Mouse (Mus musculus): ENCODE measurements around the gene Cracr2b. TPM values are rescaled to one million over a fixed set of nuclear protein-coding genes. Genes with fewer than 3 reads are reported as not detected.
A peak's percentile ranks its signal among the peaks of the same experiment; 100 is the strongest.

Gene Cracr2b
- polyA plus RNA-seq, 1 experiment from 2014 or later: 5.3 TPM

GRCm38 (mm10) chr7:141431434-141432185 is 29.3 kb upstream of the Cracr2b start:
- no peak overlapping the region for H3K4me3 ChIP-seq (ENCODE audit: low read depth, low read length)
- H3K9ac ChIP-seq (ENCODE audit: low read length): no peak overlapping the region
- no peak overlapping the region for H3K4me2 ChIP-seq (ENCODE audit: low read depth, severe bottlenecking)
- no peak overlapping the region for H3K27ac ChIP-seq (replicated peaks; ENCODE audit: low read depth, low read length)
- no peaks in the 10 kb centered on the region; the same call in 1 of the 2 replicates for H3K36me3 ChIP-seq (ENCODE audit: control insufficient read depth, insufficient read depth, low read length)
- DNase-seq (ENCODE audit: low spot score) (no peak), ATAC-seq (ENCODE audit: insufficient number of reproducible peaks, low FRiP score, low TSS enrichment, low read depth) (no peak)
- H3K27me3 ChIP-seq (ENCODE audit: control insufficient read depth, insufficient read depth, low read length): no peaks in the 10 kb centered on the region
- no peaks in the 10 kb centered on the region for H3K9me3 ChIP-seq (ENCODE audit: control insufficient read depth, low read length)
- peaks cover 12% of the 10 kb centered on the region for H3K4me1 ChIP-seq (ENCODE audit: control insufficient read depth, insufficient read depth, low read length)
- WGBS: 92% methylated on average over 18 of the region's 19 CpGs

DNA sequence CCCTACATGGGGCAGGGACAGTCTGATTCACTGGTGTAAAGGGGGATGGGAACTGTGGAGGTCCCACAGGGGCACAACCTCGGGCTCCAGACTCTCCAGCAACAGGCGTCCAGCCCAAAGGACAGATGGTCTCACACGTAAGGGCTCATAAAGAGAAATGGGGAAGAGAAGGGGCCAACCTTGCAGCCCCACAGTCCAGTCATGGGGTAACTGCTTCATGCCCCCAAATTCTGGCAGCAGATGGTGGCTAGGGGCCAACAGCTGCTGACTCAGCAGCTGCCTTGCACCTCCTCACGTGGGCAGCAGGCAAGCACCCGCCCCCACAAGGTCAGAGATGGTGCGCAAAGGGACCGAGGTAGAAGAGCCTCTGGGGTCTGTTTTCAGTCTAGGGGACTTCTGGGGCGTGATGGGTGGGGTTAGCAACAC is 28.7 kb upstream of the Cracr2b start:
- no peaks in the 10 kb centered on the region for H3K27me3 ChIP-seq (ENCODE audit: control insufficient read depth, insufficient read depth, low read length)
- DNase-seq (ENCODE audit: low spot score): no peak
- no peak overlapping the region for H3K4me3 ChIP-seq (ENCODE audit: low read depth, low read length)
- no peak overlapping the region for H3K9ac ChIP-seq (ENCODE audit: low read length)
- no peak overlapping the region for H3K27ac ChIP-seq (replicated peaks; ENCODE audit: low read depth, low read length)
- no peak overlapping the region for H3K4me2 ChIP-seq (ENCODE audit: low read depth, severe bottlenecking)
- H3K9me3 ChIP-seq (ENCODE audit: control insufficient read depth, low read length): no peaks in the 10 kb centered on the region
- no peak for ATAC-seq (ENCODE audit: insufficient number of reproducible peaks, low FRiP score, low TSS enrichment, low read depth)
- H3K4me1 ChIP-seq (ENCODE audit: control insufficient read depth, insufficient read depth, low read length): peaks cover 14% of the 10 kb centered on the region
- H3K36me3 ChIP-seq (ENCODE audit: control insufficient read depth, insufficient read depth, low read length): no peaks in the 10 kb centered on the region; the same call in 1 of the 2 replicates
- 79% methylated on average over 8 of the region's 8 CpGs for WGBS

GRCm38 (mm10) chr7:141432741-141433516 is 28.0 kb upstream of the Cracr2b start:
- Histone ChIP-seq H3K4me1 (ENCODE audit: control insufficient read depth, insufficient read depth, low read length) (peaks cover 14% of the 10 kb centered on the region), H3K27me3 (ENCODE audit: control insufficient read depth, insufficient read depth, low read length) (no peaks in the 10 kb centered on the region), H3K27ac (replicated peaks; ENCODE audit: low read depth, low read length) (no peak overlapping the region), H3K4me3 (ENCODE audit: low read depth, low read length) (no peak overlapping the region), H3K9me3 (ENCODE audit: control insufficient read depth, low read length) (no peaks in the 10 kb centered on the region), H3K4me2 (ENCODE audit: low read depth, severe bottlenecking) (no peak overlapping the region), H3K9ac (ENCODE audit: low read length) (no peak overlapping the region), H3K36me3 (ENCODE audit: control insufficient read depth, insufficient read depth, low read length) (no peaks in the 10 kb centered on the region; the same call in 1 of the 2 replicates)
- DNase-seq (ENCODE audit: low spot score) (no peak), ATAC-seq (ENCODE audit: insufficient number of reproducible peaks, low FRiP score, low TSS enrichment, low read depth) (no peak)
- 86% methylated on average over 6 of the region's 6 CpGs for WGBS

- peaks cover 14% of the 10 kb centered on the region for H3K4me1 ChIP-seq (ENCODE audit: control insufficient read depth, insufficient read depth, low read length)
- DNase-seq (ENCODE audit: low spot score) (no peak), ATAC-seq (ENCODE audit: insufficient number of reproducible peaks, low FRiP score, low TSS enrichment, low read depth) (no peak)
- H3K27ac ChIP-seq (replicated peaks; ENCODE audit: low read depth, low read length): no peak overlapping the region
- peak overlapping the region; percentile 44 for H3K9ac ChIP-seq (ENCODE audit: low read length)
- WGBS: 77% methylated on average over 15 of the region's 15 CpGs
- no peaks in the 10 kb centered on the region for H3K9me3 ChIP-seq (ENCODE audit: control insufficient read depth, low read length)
- peaks cover 4% of the 10 kb centered on the region for H3K36me3 ChIP-seq (ENCODE audit: control insufficient read depth, insufficient read depth, low read length)
- H3K27me3 ChIP-seq (ENCODE audit: control insufficient read depth, insufficient read depth, low read length): no peaks in the 10 kb centered on the region
- H3K4me2 ChIP-seq (ENCODE audit: low read depth, severe bottlenecking): peak overlapping the region; percentile 71
- H3K4me3 ChIP-seq (ENCODE audit: low read depth, low read length): peak overlapping the region; percentile 39
These were observed 27.1 kb upstream of the Cracr2b start for GRCm38 (mm10) chr7:141433517-141434400.

DNA sequence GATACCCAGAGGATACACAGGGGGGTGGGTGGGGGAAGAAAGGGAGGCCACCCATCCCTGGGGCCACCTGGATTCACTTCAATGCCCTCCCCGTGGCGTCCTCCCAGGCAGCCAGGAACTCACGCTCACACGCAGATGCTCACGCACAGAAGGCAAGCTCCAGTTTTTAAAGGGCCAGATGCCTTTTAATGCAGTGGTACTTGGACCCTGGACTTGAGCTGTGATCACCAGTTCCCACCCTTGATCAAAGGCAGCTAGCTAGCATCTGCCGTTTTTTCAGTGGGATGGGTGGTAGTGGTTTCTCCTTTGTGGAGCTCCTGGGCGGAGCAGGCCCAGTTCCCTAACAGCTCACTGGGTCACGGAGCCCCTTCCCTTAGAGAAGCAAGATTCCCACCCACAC is 26.4 kb upstream of the Cracr2b start:
- ATAC-seq (ENCODE audit: insufficient number of reproducible peaks, low FRiP score, low TSS enrichment, low read depth) (no peak), DNase-seq (ENCODE audit: low spot score) (peak; percentile 67)
- whole genome bisulfite sequencing: 15% methylated on average over 8 of the region's 8 CpGs
- Histone ChIP-seq H3K4me3 (ENCODE audit: low read depth, low read length) (peak overlapping the region; percentile 39), H3K9me3 (ENCODE audit: control insufficient read depth, low read length) (no peaks in the 10 kb centered on the region), H3K36me3 (ENCODE audit: control insufficient read depth, insufficient read depth, low read length) (peaks cover 7% of the 10 kb centered on the region), H3K27me3 (ENCODE audit: control insufficient read depth, insufficient read depth, low read length) (no peaks in the 10 kb centered on the region), H3K9ac (ENCODE audit: low read length) (peak overlapping the region; percentile 44), H3K27ac (replicated peaks; ENCODE audit: low read depth, low read length) (no peak overlapping the region), H3K4me1 (ENCODE audit: control insufficient read depth, insufficient read depth, low read length) (peaks cover 10% of the 10 kb centered on the region), H3K4me2 (ENCODE audit: low read depth, severe bottlenecking) (peak overlapping the region; percentile 71)

GRCm38 (mm10) chr7:141435129-141435855 is 25.6 kb upstream of the Cracr2b start:
- Histone ChIP-seq H3K4me1 (ENCODE audit: control insufficient read depth, insufficient read depth, low read length) (peaks cover 10% of the 10 kb centered on the region), H3K27me3 (ENCODE audit: control insufficient read depth, insufficient read depth, low read length) (no peaks in the 10 kb centered on the region), H3K4me3 (ENCODE audit: low read depth, low read length) (peak overlapping the region; percentile 39), H3K36me3 (ENCODE audit: control insufficient read depth, insufficient read depth, low read length) (peaks cover 13% of the 10 kb centered on the region), H3K4me2 (ENCODE audit: low read depth, severe bottlenecking) (peak overlapping the region; percentile 71), H3K27ac (replicated peaks; ENCODE audit: low read depth, low read length) (no peak overlapping the region), H3K9me3 (ENCODE audit: control insufficient read depth, low read length) (no peaks in the 10 kb centered on the region), H3K9ac (ENCODE audit: low read length) (0 out of 2 replicates have a peak overlapping the region, but pooled peaks have one; percentile 8)
- peak; percentile 49 for DNase-seq (ENCODE audit: low spot score)
- ATAC-seq (ENCODE audit: insufficient number of reproducible peaks, low FRiP score, low TSS enrichment, low read depth): no peak
- WGBS: 4% methylated on average over 16 of the region's 17 CpGs

- no peak overlapping the region for H3K27ac ChIP-seq (replicated peaks; ENCODE audit: low read depth, low read length)
- H3K4me3 ChIP-seq (ENCODE audit: low read depth, low read length): 0 out of 2 replicates have a peak overlapping the region, but pooled peaks have one; percentile 43
- H3K27me3 ChIP-seq (ENCODE audit: control insufficient read depth, insufficient read depth, low read length): no peaks in the 10 kb centered on the region
- peaks cover 10% of the 10 kb centered on the region for H3K4me1 ChIP-seq (ENCODE audit: control insufficient read depth, insufficient read depth, low read length)
- 77% methylated on average over 9 of the region's 9 CpGs for WGBS
- H3K9ac ChIP-seq (ENCODE audit: low read length): no peak overlapping the region
- H3K4me2 ChIP-seq (ENCODE audit: low read depth, severe bottlenecking): no peak overlapping the region; the same call in 1 of the 2 replicates
- ATAC-seq (ENCODE audit: insufficient number of reproducible peaks, low FRiP score, low TSS enrichment, low read depth) (no peak), DNase-seq (ENCODE audit: low spot score) (no peak)
- no peaks in the 10 kb centered on the region for H3K9me3 ChIP-seq (ENCODE audit: control insufficient read depth, low read length)
- peaks cover 16% of the 10 kb centered on the region for H3K36me3 ChIP-seq (ENCODE audit: control insufficient read depth, insufficient read depth, low read length)
These were observed 24.9 kb upstream of the Cracr2b start for GRCm38 (mm10) chr7:141435856-141436522.
